Mouse (Mus musculus) midbrain, embryonic 13.5 days (tissue): ENCODE data around the gene Gtf2h4. TPM values are rescaled to one million over a fixed set of nuclear protein-coding genes. Genes with fewer than 3 reads are reported as not detected.

ENCODE experiments used
- ATAC-seq: fragments of 200-750 bp; cut with Nextera tagmentation; 2 replicates; pipeline ENCODE4 v1.8.0; 2017; ENCODE audit warnings: mild to moderate bottlenecking, moderate TSS enrichment, moderate library complexity
- H3K27ac ChIP-seq: fragments of 300-500 bp; sonication (generic); 2 replicates; pipeline ENCODE4 v1.5.1; 2015; ENCODE audit warnings: inconsistent platforms, mild to moderate bottlenecking, moderate library complexity
- H3K27me3 ChIP-seq: fragments of 300-500 bp; sonication (generic); 2 replicates; pipeline ENCODE4 v1.6.1; 2015; ENCODE audit warnings: mild to moderate bottlenecking, inconsistent platforms
- H3K36me3 ChIP-seq: fragments of 300-500 bp; sonication (generic); 2 replicates; pipeline ENCODE4 v1.6.1; 2015; ENCODE audit warnings: mild to moderate bottlenecking, inconsistent platforms
- H3K4me1 ChIP-seq: fragments of 300-500 bp; sonication (generic); replicated peaks from 2 replicates; pipeline ENCODE4 v1.6.1; 2015; ENCODE audit warnings: inconsistent platforms
- H3K4me2 ChIP-seq: fragments of 300-500 bp; sonication (generic); replicated peaks from 2 replicates; pipeline ENCODE4 v1.6.1; 2015; ENCODE audit warnings: moderate library complexity, mild to moderate bottlenecking, inconsistent platforms
- H3K4me3 ChIP-seq: fragments of 300-500 bp; sonication (generic); replicated peaks from 2 replicates; pipeline ENCODE4 v1.5.1; 2015; ENCODE audit warnings: mild to moderate bottlenecking, inconsistent platforms
- H3K9ac ChIP-seq: fragments of 300-500 bp; sonication (generic); replicated peaks from 2 replicates; pipeline ENCODE4 v1.6.1; 2015; ENCODE audit warnings: mild to moderate bottlenecking, inconsistent platforms
- H3K9me3 ChIP-seq: fragments of 300-500 bp; sonication (generic); 2 replicates; pipeline ENCODE4 v1.6.1; 2016; ENCODE audit warnings: mild to moderate bottlenecking, inconsistent platforms
- WGBS: fragments of 180-500 bp; shearing (Covaris S2); methylation state at CpG from one replicate; pipeline ENCODE4 v1.1.7; 2015; 5-methylcytosine and 5-hydroxymethylcytosine counted together
- polyA plus RNA-seq: library from polyadenylated mRNA; unstranded; fragments of >200 nt; fragmentation: Nextera tagmentation; extraction: Ambion mirVana; gene quantifications from 2 replicates; pipeline ENCODE4 v1.2.1, GENCODE M21; 2015

Gene Gtf2h4
- polyA plus RNA-seq, 1 experiment from 2014 or later: 31.5 TPM

GRCm38 (mm10) chr17:35667334-35668065 lies 6.0 kb downstream of the Gtf2h4 start, which contains the start of gene Vars2:
TSS of gene Vars2 (minus strand) at chr17:35667592.
- under 1% methylated on average over 61 of the region's 61 CpGs for WGBS
- Histone ChIP-seq H3K9me3 (no peaks in the 10 kb centered on the region), H3K27ac (peak within 1 kb of the TSS; percentile 86), H3K4me1 (peaks cover 22% of the 10 kb centered on the region), H3K4me2 (peak within 1 kb of the TSS; percentile 91), H3K9ac (peak within 1 kb of the TSS; percentile 79), H3K36me3 (peaks cover 37% of the 10 kb centered on the region), H3K4me3 (peak within 1 kb of the TSS; percentile 58), H3K27me3 (no peaks in the 10 kb centered on the region)
- ATAC-seq: peak; percentile 93

- Histone ChIP-seq H3K36me3 (peaks cover 39% of the 10 kb centered on the region), H3K9me3 (no peaks in the 10 kb centered on the region), H3K27me3 (no peaks in the 10 kb centered on the region), H3K9ac (peak overlapping the region; percentile 79), H3K4me1 (peaks cover 20% of the 10 kb centered on the region), H3K27ac (peak overlapping the region; percentile 86), H3K4me2 (peak overlapping the region; percentile 91), H3K4me3 (peak overlapping the region; percentile 58)
- ATAC-seq: peak; percentile 72
- WGBS: 5% methylated on average over 13 of the region's 13 CpGs
Observed at GRCm38 (mm10) chr17:35666851-35667256, 6.7 kb downstream of the Gtf2h4 start.

GRCm38 (mm10) chr17:35665957-35666515 lies 7.5 kb downstream of the Gtf2h4 start:
- no peak overlapping the region for H3K4me3 ChIP-seq
- H3K4me2 ChIP-seq: peak overlapping the region; percentile 91; the same call in 1 of the 2 replicates
- no peaks in the 10 kb centered on the region for H3K27me3 ChIP-seq
- WGBS: 81% methylated on average over 17 of the region's 17 CpGs
- H3K36me3 ChIP-seq: peaks cover 46% of the 10 kb centered on the region
- ATAC-seq: no peak
- no peak overlapping the region for H3K27ac ChIP-seq
- H3K4me1 ChIP-seq: peaks cover 20% of the 10 kb centered on the region
- H3K9me3 ChIP-seq: no peaks in the 10 kb centered on the region
- no peak overlapping the region for H3K9ac ChIP-seq

- Histone ChIP-seq H3K27me3 (0 out of 2 replicates have a peak, but pooled peaks cover 2% of the 10 kb centered on the region), H3K36me3 (peaks cover 36% of the 10 kb centered on the region), H3K4me2 (no peak overlapping the region), H3K4me1 (no peaks in the 10 kb centered on the region), H3K9ac (no peak overlapping the region), H3K27ac (no peak overlapping the region), H3K9me3 (no peaks in the 10 kb centered on the region), H3K4me3 (no peak overlapping the region)
- no peak for ATAC-seq
- WGBS: 77% methylated on average over 2 of the region's 2 CpGs
Observed at GRCm38 (mm10) chr17:35653086-35653485, 20.5 kb downstream of the Gtf2h4 start.

- no peak overlapping the region for H3K27ac ChIP-seq
- H3K9me3 ChIP-seq: no peaks in the 10 kb centered on the region
- H3K36me3 ChIP-seq: no peaks in the 10 kb centered on the region
- 0 out of 2 replicates have a peak, but pooled peaks cover 2% of the 10 kb centered on the region for H3K27me3 ChIP-seq
- H3K4me3 ChIP-seq: no peak overlapping the region
- H3K9ac ChIP-seq: no peak overlapping the region
- no peaks in the 10 kb centered on the region for H3K4me1 ChIP-seq
- 77% methylated on average over 2 of the region's 2 CpGs for WGBS
- H3K4me2 ChIP-seq: no peak overlapping the region
- ATAC-seq: no peak
Observed at GRCm38 (mm10) chr17:35649429-35649828, 24.1 kb downstream of the Gtf2h4 start.

- Histone ChIP-seq H3K4me2 (no peak within 1 kb of the TSS), H3K4me3 (no peak within 1 kb of the TSS), H3K36me3 (no peaks in the 10 kb centered on the region), H3K9ac (no peak within 1 kb of the TSS), H3K4me1 (no peaks in the 10 kb centered on the region), H3K27ac (no peak within 1 kb of the TSS), H3K27me3 (no peaks in the 10 kb centered on the region), H3K9me3 (no peaks in the 10 kb centered on the region)
- no peak for ATAC-seq
- WGBS: 72% methylated on average over 13 of the region's 13 CpGs
Observed at GRCm38 (mm10) chr17:35643609-35644236, 29.8 kb downstream of the Gtf2h4 start, which contains the start of gene Mucl3. TSS of gene Mucl3 (minus strand) at chr17:35643695.

- no peak overlapping the region for H3K4me3 ChIP-seq
- H3K27me3 ChIP-seq: peaks cover 10% of the 10 kb centered on the region
- ATAC-seq: no peak
- no peak overlapping the region for H3K9ac ChIP-seq
- no peaks in the 10 kb centered on the region for H3K9me3 ChIP-seq
- no peak overlapping the region for H3K4me2 ChIP-seq
- no peaks in the 10 kb centered on the region for H3K4me1 ChIP-seq
- H3K27ac ChIP-seq: no peak overlapping the region
- H3K36me3 ChIP-seq: no peaks in the 10 kb centered on the region
- 92% methylated on average over 6 of the region's 6 CpGs for WGBS
Observed at GRCm38 (mm10) chr17:35639352-35639751, 34.2 kb downstream of the Gtf2h4 start.

GRCm38 (mm10) chr17:35638475-35639190 lies 34.9 kb downstream of the Gtf2h4 start:
- Histone ChIP-seq H3K4me3 (no peak overlapping the region), H3K4me1 (no peaks in the 10 kb centered on the region), H3K27me3 (peaks cover 10% of the 10 kb centered on the region), H3K9ac (no peak overlapping the region), H3K27ac (no peak overlapping the region), H3K36me3 (no peaks in the 10 kb centered on the region), H3K9me3 (no peaks in the 10 kb centered on the region), H3K4me2 (peak overlapping the region; percentile 33)
- WGBS: 25% methylated on average over 14 of the region's 14 CpGs
- peak; percentile 84 for ATAC-seq

GRCm38 (mm10) chr17:35636363-35636762 lies 37.2 kb downstream of the Gtf2h4 start:
- H3K9me3 ChIP-seq: no peaks in the 10 kb centered on the region

GRCm38 (mm10) chr17:35635699-35636111 lies 37.8 kb downstream of the Gtf2h4 start:
- Histone ChIP-seq H3K4me1 (no peaks in the 10 kb centered on the region), H3K27ac (no peak overlapping the region), H3K4me3 (peak overlapping the region; percentile 37), H3K9ac (peak overlapping the region; percentile 56), H3K4me2 (peak overlapping the region; percentile 62), H3K27me3 (peaks cover 10% of the 10 kb centered on the region), H3K36me3 (no peaks in the 10 kb centered on the region), H3K9me3 (no peaks in the 10 kb centered on the region)
- peak; percentile 62 for ATAC-seq
- 3% methylated on average over 15 of the region's 15 CpGs for WGBS

More at GRCm38 (mm10) chr17:35636363-35636762, 37.2 kb downstream of the Gtf2h4 start:
- no peak overlapping the region for H3K9ac ChIP-seq
- H3K4me1 ChIP-seq: no peaks in the 10 kb centered on the region
- no peak overlapping the region for H3K4me3 ChIP-seq
- 44% methylated on average over 5 of the region's 5 CpGs for WGBS
- H3K4me2 ChIP-seq: 0 out of 2 replicates have a peak overlapping the region, but pooled peaks have one; percentile 62
- ATAC-seq: no peak
- H3K27me3 ChIP-seq: peaks cover 10% of the 10 kb centered on the region
- H3K27ac ChIP-seq: no peak overlapping the region
- H3K36me3 ChIP-seq: no peaks in the 10 kb centered on the region

GRCm38 (mm10) chr17:35635202-35635601 lies 38.3 kb downstream of the Gtf2h4 start:
- Histone ChIP-seq H3K4me1 (no peaks in the 10 kb centered on the region), H3K27ac (no peak overlapping the region), H3K36me3 (no peaks in the 10 kb centered on the region), H3K4me3 (no peak overlapping the region), H3K27me3 (peaks cover 10% of the 10 kb centered on the region), H3K4me2 (no peak overlapping the region), H3K9me3 (no peaks in the 10 kb centered on the region), H3K9ac (no peak overlapping the region)
- ATAC-seq: no peak
- WGBS: 90% methylated on average over 2 of the region's 3 CpGs
